Mouse (Mus musculus): ENCODE measurements around the gene Gas7.

Gas7 gene

GRCm38 (mm10) chr11:67632906-67633305, 177.7 kb downstream of the Gas7 start:
- peak; percentile 16 to 64 for DNase-seq

GRCm38 (mm10) chr11:67633620-67634229, 178.5 kb downstream of the Gas7 start:
- no peak for DNase-seq

GRCm38 (mm10) chr11:67636201-67636600, 181.0 kb downstream of the Gas7 start:
- no peak for DNase-seq

- no peak for DNase-seq
Observed at GRCm38 (mm10) chr11:67636905-67637586, 181.8 kb downstream of the Gas7 start.

GRCm38 (mm10) chr11:67638401-67638800, 183.2 kb downstream of the Gas7 start:
- DNase-seq = no peak

- no peak for DNase-seq
Observed at GRCm38 (mm10) chr11:67640299-67640698, 185.1 kb downstream of the Gas7 start.

- DNase-seq = no peak
Observed at GRCm38 (mm10) chr11:67642421-67642820, 187.2 kb downstream of the Gas7 start.

- peak in 1 of 2 experiments; percentile 13 for DNase-seq
Observed at GRCm38 (mm10) chr11:67642835-67643234, 187.6 kb downstream of the Gas7 start.

GRCm38 (mm10) chr11:67643465-67643864, 188.2 kb downstream of the Gas7 start:
- DNase-seq = no peak

GRCm38 (mm10) chr11:67644632-67645149, 189.5 kb downstream of the Gas7 start:
- DNase-seq = peak in 1 of 2 experiments; percentile 25

GRCm38 (mm10) chr11:67647745-67648144, 192.5 kb downstream of the Gas7 start:
- peak; percentile 71 to 86 for DNase-seq

- DNase-seq = no peak
Observed at GRCm38 (mm10) chr11:67648651-67649407, 193.6 kb downstream of the Gas7 start.

GRCm38 (mm10) chr11:67649971-67650707, 194.9 kb downstream of the Gas7 start:
- DNase-seq = peak in 1 of 2 experiments; percentile 8

GRCm38 (mm10) chr11:67651731-67652130, 196.5 kb downstream of the Gas7 start:
- no peak for DNase-seq

- peak in 1 of 2 experiments; percentile 36 for DNase-seq
Observed at GRCm38 (mm10) chr11:67652194-67652892, 197.1 kb downstream of the Gas7 start.

- no peak for DNase-seq
Observed at GRCm38 (mm10) chr11:67652893-67653255, 197.6 kb downstream of the Gas7 start.

GRCm38 (mm10) chr11:67653521-67654090, 198.4 kb downstream of the Gas7 start:
- no peak for DNase-seq

GRCm38 (mm10) chr11:67654514-67654913, 199.3 kb downstream of the Gas7 start:
- DNase-seq = no peak

GRCm38 (mm10) chr11:67655236-67655959, 200.2 kb downstream of the Gas7 start:
- DNase-seq = no peak

GRCm38 (mm10) chr11:67656366-67656765, 201.1 kb downstream of the Gas7 start:
- DNase-seq = no peak

GRCm38 (mm10) chr11:67656811-67657210, 201.6 kb downstream of the Gas7 start:
- no peak for DNase-seq

Data from kidney, postnatal 25 days (tissue).